Mouse (Mus musculus) layer of hippocampus, postnatal 10 days (tissue): ENCODE measurements around the gene Plekha5. TPM values are rescaled to one million over a fixed set of nuclear protein-coding genes. Genes with fewer than 3 reads are reported as not detected.
"Not testable (repeated sequence)": the region's sequence is repeated elsewhere in the genome, so short reads cannot be mapped to it uniquely, and the experiment has no call there.

Experiments used
- DNase-seq, 2 experiments: peaks; one replicate each; pipeline ENCODE4 v3.0.0; 2021; ENCODE audit warnings: low spot score in 2 of 2
- total RNA-seq, 2 experiments: library from RNA; stranded (reverse); gene quantifications; 2 replicates each; pipeline ENCODE4 v1.2.3; 2021

Gene Plekha5
- total RNA-seq, 2 experiments from 2014 or later = 55.2 to 64.0 TPM

GRCm38 (mm10) chr6:140574943-140575342 lies 151.1 kb downstream of the Plekha5 start:
- no peak for DNase-seq

GRCm38 (mm10) chr6:140576133-140576532 lies 152.3 kb downstream of the Plekha5 start:
- no peak for DNase-seq

- DNase-seq = no peak
These were observed 153.3 kb downstream of the Plekha5 start for GRCm38 (mm10) chr6:140576961-140577821.

GRCm38 (mm10) chr6:140577822-140578170 lies 153.9 kb downstream of the Plekha5 start:
- DNase-seq = no peak

GRCm38 (mm10) chr6:140578985-140579384 lies 155.1 kb downstream of the Plekha5 start:
- not testable (repeated sequence) for DNase-seq

- DNase-seq = no peak
These were observed 156.3 kb downstream of the Plekha5 start for GRCm38 (mm10) chr6:140580170-140580569.

- DNase-seq = no peak
These were observed 162.9 kb downstream of the Plekha5 start for GRCm38 (mm10) chr6:140586714-140587259.

- DNase-seq = no peak
These were observed 167.5 kb downstream of the Plekha5 start for GRCm38 (mm10) chr6:140591331-140591730.

GRCm38 (mm10) chr6:140592713-140593112 lies 168.9 kb downstream of the Plekha5 start:
- no peak for DNase-seq

GRCm38 (mm10) chr6:140593420-140594170 lies 169.7 kb downstream of the Plekha5 start:
- peak; percentile 56 to 65 for DNase-seq

GRCm38 (mm10) chr6:140595551-140595950 lies 171.7 kb downstream of the Plekha5 start:
- DNase-seq = not testable (repeated sequence)

- no peak for DNase-seq
These were observed 173.8 kb downstream of the Plekha5 start for GRCm38 (mm10) chr6:140597381-140598329.

- no peak for DNase-seq
These were observed 174.7 kb downstream of the Plekha5 start for GRCm38 (mm10) chr6:140598516-140598915.

GRCm38 (mm10) chr6:140599337-140599736 lies 175.5 kb downstream of the Plekha5 start:
- no peak for DNase-seq

- DNase-seq = not testable (repeated sequence)
These were observed 176.8 kb downstream of the Plekha5 start for GRCm38 (mm10) chr6:140600671-140601070.

GRCm38 (mm10) chr6:140601175-140601574 lies 177.3 kb downstream of the Plekha5 start:
- no peak for DNase-seq

GRCm38 (mm10) chr6:140603228-140603944 lies 179.5 kb downstream of the Plekha5 start:
- no peak for DNase-seq

GRCm38 (mm10) chr6:140605173-140605572 lies 181.3 kb downstream of the Plekha5 start:
- not testable (repeated sequence) for DNase-seq

GRCm38 (mm10) chr6:140605732-140606131 lies 181.9 kb downstream of the Plekha5 start:
- no peak for DNase-seq

GRCm38 (mm10) chr6:140606534-140606933 lies 182.7 kb downstream of the Plekha5 start:
- DNase-seq = no peak
